Mouse (Mus musculus) liver, postnatal 0 days (tissue): ENCODE data around the gene Mdm2. TPM values are rescaled to one million over a fixed set of nuclear protein-coding genes. Genes with fewer than 3 reads are reported as not detected.

Experiments
- ATAC-seq: fragments of 200-750 bp; cut with Nextera tagmentation; 2 replicates; pipeline ENCODE4 v1.8.0; 2017; ENCODE audit warnings: mild to moderate bottlenecking, moderate library complexity
- DNase-seq: peaks from one replicate; pipeline ENCODE4 v3.0.0-alpha.2; 2016
- H3K27ac ChIP-seq: fragments of 300-500 bp; sonication (generic); 2 replicates; pipeline ENCODE4 v1.5.1; 2014; ENCODE audit warnings: antibody characterized with exemption, moderate library complexity, mild to moderate bottlenecking, low read depth
- H3K27me3 ChIP-seq: fragments of 300-500 bp; sonication (generic); 2 replicates; pipeline ENCODE4 v1.6.1; 2014; ENCODE audit warnings: low read length, control low read depth, mixed read lengths; ENCODE audit not compliant: insufficient read depth
- H3K36me3 ChIP-seq: fragments of 300-500 bp; sonication (generic); replicated peaks from 2 replicates; pipeline ENCODE4 v1.6.1; 2014; ENCODE audit warnings: mild to moderate bottlenecking, control low read depth, low read length, moderate library complexity, mixed read lengths; ENCODE audit not compliant: insufficient read depth
- H3K4me1 ChIP-seq: fragments of 300-500 bp; sonication (generic); 2 replicates; pipeline ENCODE4 v1.6.1; 2014; ENCODE audit warnings: antibody characterized with exemption, mild to moderate bottlenecking, control low read depth; ENCODE audit not compliant: insufficient read depth
- H3K4me2 ChIP-seq: fragments of 300-500 bp; sonication (generic); 2 replicates; pipeline ENCODE4 v1.6.1; 2014; ENCODE audit warnings: low read depth, mild to moderate bottlenecking, low read length, moderate library complexity, mixed read lengths
- H3K4me3 ChIP-seq: fragments of 300-500 bp; sonication (generic); 2 replicates; pipeline ENCODE4 v1.5.1; 2014; ENCODE audit warnings: low read depth, low read length
- H3K9ac ChIP-seq: fragments of 300-500 bp; sonication (generic); replicated peaks from 2 replicates; pipeline ENCODE4 v1.6.1; 2014; ENCODE audit warnings: mild to moderate bottlenecking, moderate library complexity
- H3K9me3 ChIP-seq: fragments of 300-500 bp; sonication (generic); 2 replicates; pipeline ENCODE4 v1.6.1; 2016; ENCODE audit warnings: mild to moderate bottlenecking, control low read depth, low read length, mixed read lengths
- CTCF ChIP-seq: sonication (generic); IDR thresholded peaks from 2 replicates; pipeline ENCODE4 v1.5.1; 2016; ENCODE audit warnings: antibody characterized with exemption, low read depth
- EP300 ChIP-seq: IDR thresholded peaks from 2 replicates; pipeline ENCODE4 v1.6.1; 2016; ENCODE audit warnings: antibody characterized with exemption, low read depth, mild to moderate bottlenecking
- WGBS: fragments of 180-500 bp; shearing (Covaris S2); extraction: QIAGEN DNeasy Blood & Tissue Kit; methylation state at CpG from one replicate; pipeline ENCODE4 v1.1.7; 2014; ENCODE audit not compliant: insufficient replicate concordance; 5-methylcytosine and 5-hydroxymethylcytosine counted together
- polyA plus RNA-seq: library from polyadenylated mRNA; unstranded; fragments of >200 nt; fragmentation: Nextera tagmentation; extraction: Ambion mirVana; gene quantifications from 2 replicates; pipeline ENCODE4 v1.2.1, GENCODE M21; 2015

The Mdm2 gene
- polyA plus RNA-seq, 1 experiment from 2014 or later: 11.3 TPM

- Histone ChIP-seq H3K9ac (no peak overlapping the region), H3K4me1 (peaks cover 10% of the 10 kb centered on the region), H3K4me2 (no peak overlapping the region), H3K36me3 (no peaks in the 10 kb centered on the region), H3K27me3 (no peaks in the 10 kb centered on the region), H3K9me3 (no peaks in the 10 kb centered on the region), H3K4me3 (no peak overlapping the region), H3K27ac (no peak overlapping the region)
- DNase-seq (no peak), ATAC-seq (no peak)
- WGBS: 74% methylated on average over 3 of the region's 3 CpGs
- TF ChIP-seq CTCF (no peak), EP300 (no peak)
These were observed 3.5 kb upstream of the Mdm2 start for GRCm38 (mm10) chr10:117714048-117714545.

- Histone ChIP-seq H3K4me1 (peaks cover 14% of the 10 kb centered on the region), H3K9me3 (no peaks in the 10 kb centered on the region), H3K27ac (no peak overlapping the region), H3K4me2 (no peak overlapping the region), H3K4me3 (no peak overlapping the region), H3K9ac (no peak overlapping the region), H3K27me3 (no peaks in the 10 kb centered on the region), H3K36me3 (no peaks in the 10 kb centered on the region)
- 84% methylated on average over 8 of the region's 8 CpGs for WGBS
- TF ChIP-seq CTCF (no peak), EP300 (no peak)
- ATAC-seq (no peak), DNase-seq (no peak)
These were observed 2.9 kb upstream of the Mdm2 start for GRCm38 (mm10) chr10:117713466-117713865.

GRCm38 (mm10) chr10:117712871-117713270 is 2.3 kb upstream of the Mdm2 start:
- Histone ChIP-seq H3K9me3 (no peaks in the 10 kb centered on the region), H3K4me1 (peaks cover 14% of the 10 kb centered on the region), H3K9ac (no peak overlapping the region), H3K36me3 (0 out of 2 replicates have a peak, but pooled peaks cover under 1% of the 10 kb centered on the region), H3K4me3 (no peak overlapping the region), H3K27ac (no peak overlapping the region), H3K4me2 (no peak overlapping the region), H3K27me3 (no peaks in the 10 kb centered on the region)
- TF ChIP-seq CTCF (no peak), EP300 (no peak)
- DNase-seq: no peak
- no peak for ATAC-seq
- WGBS: 79% methylated on average over 9 of the region's 9 CpGs

GRCm38 (mm10) chr10:117712191-117712754 is 1.7 kb upstream of the Mdm2 start:
- ATAC-seq: no peak
- WGBS: 78% methylated on average over 9 of the region's 9 CpGs
- no peak overlapping the region for H3K4me2 ChIP-seq
- H3K9ac ChIP-seq: no peak overlapping the region
- H3K36me3 ChIP-seq: peaks cover 6% of the 10 kb centered on the region; the same call in 1 of the 2 replicates
- no peak overlapping the region for H3K4me3 ChIP-seq
- no peaks in the 10 kb centered on the region for H3K9me3 ChIP-seq
- TF ChIP-seq EP300 (no peak), CTCF (no peak)
- no peak for DNase-seq
- peaks cover 15% of the 10 kb centered on the region for H3K4me1 ChIP-seq
- H3K27me3 ChIP-seq: no peaks in the 10 kb centered on the region
- no peak overlapping the region for H3K27ac ChIP-seq

GRCm38 (mm10) chr10:117711408-117711807 is 850 bp upstream of the Mdm2 start:
- ATAC-seq: no peak
- H3K36me3 ChIP-seq: peaks cover 15% of the 10 kb centered on the region
- H3K27ac ChIP-seq: peak overlapping the region; percentile 58; the same call in 1 of the 2 replicates
- 72% methylated on average over 5 of the region's 5 CpGs for WGBS
- no peak for DNase-seq
- peak overlapping the region; percentile 88 for H3K4me3 ChIP-seq
- H3K27me3 ChIP-seq: no peaks in the 10 kb centered on the region
- H3K9me3 ChIP-seq: no peaks in the 10 kb centered on the region
- TF ChIP-seq EP300: no peak
- no peak for TF ChIP-seq CTCF
- H3K4me2 ChIP-seq: peak overlapping the region; percentile 72
- peaks cover 22% of the 10 kb centered on the region for H3K4me1 ChIP-seq
- peak overlapping the region; percentile 47 for H3K9ac ChIP-seq

GRCm38 (mm10) chr10:117709930-117710603 is 491 bp downstream of the Mdm2 start:
- no peak for TF ChIP-seq CTCF
- TF ChIP-seq EP300: no peak
- peak overlapping the region; percentile 96 for H3K9ac ChIP-seq
- peak overlapping the region; percentile 88 for H3K4me3 ChIP-seq

More at GRCm38 (mm10) chr10:117709930-117710603, 491 bp downstream of the Mdm2 start:
- DNase-seq: peak; percentile 86
- Histone ChIP-seq H3K27ac (peak overlapping the region; percentile 98), H3K36me3 (peaks cover 27% of the 10 kb centered on the region), H3K4me2 (peak overlapping the region; percentile 72), H3K4me1 (peaks cover 23% of the 10 kb centered on the region), H3K9me3 (no peaks in the 10 kb centered on the region), H3K27me3 (no peaks in the 10 kb centered on the region)
- peak; percentile 71 for ATAC-seq
- under 1% methylated on average over 58 of the region's 71 CpGs for WGBS
